Mouse (Mus musculus) layer of hippocampus, postnatal 14 days (tissue): ENCODE results near the gene Ube2b. TPM values are rescaled to one million over a fixed set of nuclear protein-coding genes. Genes with fewer than 3 reads are reported as not detected.
A peak's percentile ranks its signal among the peaks of the same experiment; 100 is the strongest.

Experiments used
- DNase-seq, 2 experiments: peaks; one replicate each; pipeline ENCODE4 v3.0.0; 2021 to 2022; ENCODE audit warnings: low spot score in 2 of 2, mixed read lengths in 1 of 2
- total RNA-seq, 2 experiments: library from RNA; stranded (reverse); gene quantifications; 2 replicates each; pipeline ENCODE4 v1.2.3; 2021

Ube2b gene
- total RNA-seq, 2 experiments from 2014 or later: 166 to 171 TPM

DNA sequence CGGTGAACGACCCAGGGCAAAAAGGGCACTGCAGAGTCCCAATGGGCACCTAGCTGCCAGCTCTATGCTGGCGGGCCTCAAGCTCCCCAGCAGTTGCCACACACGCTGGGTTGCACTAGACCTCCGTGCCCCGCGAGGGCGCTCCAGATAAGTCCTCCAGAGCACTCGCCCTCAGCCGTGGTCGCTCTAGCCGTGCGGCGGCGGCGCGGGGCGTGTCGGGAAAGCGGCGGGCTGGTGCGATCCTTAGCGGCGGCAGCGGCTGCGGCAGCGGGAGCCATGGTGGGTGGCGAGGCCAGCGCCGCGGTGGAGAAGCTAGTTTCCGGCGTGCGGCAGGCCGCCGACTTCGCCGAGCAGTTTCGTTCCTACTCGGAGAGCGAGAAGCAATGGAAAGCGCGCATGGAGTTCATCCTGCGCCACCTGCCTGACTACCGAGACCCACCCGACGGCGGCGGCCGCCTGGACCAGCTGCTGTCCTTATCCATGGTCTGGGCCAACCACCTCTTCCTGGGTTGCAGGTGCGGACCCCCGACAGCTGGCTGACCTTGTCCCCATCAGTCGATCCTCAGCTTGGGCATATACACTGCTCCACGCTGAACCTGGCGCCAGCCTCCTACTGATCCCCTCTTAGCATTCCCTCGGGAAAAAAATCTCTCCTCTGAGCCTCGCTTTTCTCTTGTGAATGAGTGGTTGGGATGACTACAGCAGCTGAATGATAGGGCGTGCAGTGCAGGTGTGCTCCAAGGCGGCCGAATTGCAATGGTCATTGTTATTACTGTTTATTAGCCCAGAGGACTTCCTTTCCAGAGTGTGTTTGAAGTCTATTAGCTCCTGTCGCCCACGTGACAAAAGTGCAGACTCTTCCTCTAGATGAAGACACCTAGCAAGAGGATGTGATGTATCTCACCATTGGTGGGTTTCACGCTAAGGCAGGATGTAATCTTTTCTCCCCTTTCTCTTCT, 32.8 kb downstream of the Ube2b start, which contains the start of gene Cdkn2aipnl:
Gene Cdkn2aipnl (plus strand): TSS at position 219 of the 959 bp plus-strand sequence.
- peak; percentile 96 to 97 for DNase-seq

DNA sequence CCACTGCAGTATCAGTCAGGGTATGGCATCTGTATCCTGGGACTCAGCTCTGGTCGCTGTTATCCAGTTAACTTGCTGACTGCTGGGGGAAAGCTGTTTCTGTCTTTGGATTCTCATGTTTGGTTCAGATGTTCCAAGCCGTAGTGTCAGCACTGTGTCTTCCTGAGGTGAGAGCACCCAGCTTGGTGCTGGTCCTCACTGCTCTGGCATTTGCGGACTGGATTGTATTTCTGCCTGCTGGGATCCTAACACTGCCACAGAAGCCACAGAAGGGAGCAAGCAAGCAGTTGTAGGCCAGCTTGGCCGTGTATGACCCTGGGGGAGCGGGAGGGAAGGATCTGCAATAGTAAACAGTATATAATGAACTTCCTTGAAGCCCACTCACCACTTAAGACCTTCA, 33.9 kb downstream of the Ube2b start:
- DNase-seq: no peak

DNA sequence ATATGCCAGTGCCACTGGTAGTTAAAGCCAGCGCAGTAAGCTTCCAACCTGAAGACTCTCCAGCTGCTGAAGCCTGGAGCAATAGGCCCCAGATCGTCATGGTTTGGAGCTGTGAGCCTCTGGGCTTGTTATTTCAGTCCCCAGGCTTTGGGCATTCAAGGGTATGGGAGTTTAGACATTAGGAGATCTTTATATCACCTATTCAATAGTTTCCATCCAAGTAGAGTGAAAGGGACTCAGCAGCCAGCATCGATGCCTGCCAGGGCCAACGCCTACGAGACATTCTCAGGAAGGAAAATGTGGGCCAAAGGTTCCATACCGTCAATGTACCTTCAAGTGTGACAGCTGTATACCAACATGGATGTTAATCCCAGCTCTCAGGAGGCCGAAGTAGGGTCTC, 38.3 kb downstream of the Ube2b start:
- no peak for DNase-seq

DNA sequence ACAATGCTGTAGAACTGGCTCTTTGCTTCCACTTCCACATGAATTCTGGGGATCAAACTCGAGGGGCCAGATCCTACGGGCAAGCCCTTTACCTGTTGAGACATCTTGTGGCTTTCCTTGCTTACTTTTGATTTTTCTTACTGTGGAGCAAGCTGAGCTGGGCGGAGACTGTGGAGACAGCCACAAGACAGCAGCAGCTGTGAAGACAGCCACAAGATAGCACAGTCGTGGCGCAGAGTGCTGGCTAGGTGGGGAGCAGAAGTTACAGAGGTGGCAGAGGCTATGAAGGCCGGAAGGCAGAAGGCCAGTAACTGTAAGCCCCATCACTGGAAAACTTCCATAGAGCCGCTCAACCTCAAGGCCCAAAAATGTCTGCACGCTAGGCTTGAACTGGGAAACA, 38.8 kb downstream of the Ube2b start:
- DNase-seq: no peak

GRCm38 (mm10) chr11:51960967-51961471, 39.5 kb downstream of the Ube2b start:
- DNase-seq: peak; percentile 31 to 65

DNA sequence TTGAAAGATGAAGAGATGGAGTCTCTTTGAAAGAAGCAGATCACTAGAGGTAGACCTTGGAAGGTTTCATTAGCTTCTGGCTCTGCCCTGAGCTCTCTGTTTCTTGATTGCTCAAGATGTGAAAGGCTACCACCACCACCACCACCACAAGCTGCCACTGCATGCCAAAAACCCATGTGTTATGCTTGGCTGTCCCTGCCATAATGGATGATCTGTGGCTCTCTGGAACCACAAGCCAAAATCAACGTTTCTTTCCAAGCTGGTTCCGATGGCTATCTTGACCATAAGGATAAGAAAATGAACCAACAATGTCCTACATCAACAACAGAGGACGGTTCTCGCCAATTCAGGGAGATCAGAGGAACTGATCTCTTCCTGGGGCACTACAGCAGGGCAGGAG, 40.5 kb downstream of the Ube2b start:
- no peak for DNase-seq

- no peak for DNase-seq
Measured at GRCm38 (mm10) chr11:51959511-51959910, 41.1 kb downstream of the Ube2b start.

GRCm38 (mm10) chr11:51957760-51958159, 42.8 kb downstream of the Ube2b start:
- no peak for DNase-seq

- no peak for DNase-seq
Measured at GRCm38 (mm10) chr11:51956112-51956511, 44.5 kb downstream of the Ube2b start.

- DNase-seq: no peak
Measured at GRCm38 (mm10) chr11:51951861-51952420, 48.6 kb downstream of the Ube2b start.

DNA sequence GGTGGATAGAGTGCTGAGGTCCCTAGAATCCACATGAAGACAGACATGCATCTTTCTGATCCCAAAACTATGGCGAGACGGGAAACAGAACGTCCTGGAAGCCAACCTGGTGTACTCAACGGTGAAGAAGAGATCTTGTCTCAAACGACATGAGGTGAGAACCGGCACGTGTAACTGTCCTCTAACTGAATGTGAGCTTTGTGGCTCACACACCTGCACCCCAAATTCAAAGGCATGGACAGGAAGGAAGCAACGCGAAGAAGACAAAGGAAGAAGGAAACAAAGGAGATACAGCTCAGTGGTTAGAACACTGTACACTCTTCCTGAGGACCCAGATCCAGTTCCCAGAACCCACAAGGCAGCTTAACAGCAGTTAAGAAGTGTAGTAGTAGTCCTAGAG, 50.6 kb downstream of the Ube2b start:
- no peak for DNase-seq

- DNase-seq: no peak
Measured at GRCm38 (mm10) chr11:51949155-51949840, 51.3 kb downstream of the Ube2b start.

- no peak for DNase-seq
Measured at GRCm38 (mm10) chr11:51946144-51946543, 54.4 kb downstream of the Ube2b start.

DNA sequence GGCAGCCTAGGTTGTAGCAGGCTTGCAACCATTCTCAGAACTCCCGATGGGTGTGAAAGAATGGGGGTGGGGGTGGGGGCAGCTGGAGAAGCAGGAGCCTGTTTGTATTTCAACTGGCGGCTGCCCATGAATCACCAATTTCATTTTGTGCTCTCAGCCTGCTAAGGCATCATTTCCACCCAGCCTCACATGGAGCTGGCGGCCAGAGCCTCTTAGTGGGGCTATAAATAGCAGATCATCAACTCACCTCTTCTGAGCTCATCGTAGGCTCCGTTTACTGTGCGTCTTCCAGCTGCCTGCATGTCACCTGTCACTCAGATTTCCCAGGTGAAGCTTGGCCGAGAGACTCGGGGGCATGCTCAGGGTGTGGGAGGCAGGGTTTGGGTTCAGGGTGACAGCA, 55.0 kb downstream of the Ube2b start:
- peak; percentile 22 to 40 for DNase-seq

DNA sequence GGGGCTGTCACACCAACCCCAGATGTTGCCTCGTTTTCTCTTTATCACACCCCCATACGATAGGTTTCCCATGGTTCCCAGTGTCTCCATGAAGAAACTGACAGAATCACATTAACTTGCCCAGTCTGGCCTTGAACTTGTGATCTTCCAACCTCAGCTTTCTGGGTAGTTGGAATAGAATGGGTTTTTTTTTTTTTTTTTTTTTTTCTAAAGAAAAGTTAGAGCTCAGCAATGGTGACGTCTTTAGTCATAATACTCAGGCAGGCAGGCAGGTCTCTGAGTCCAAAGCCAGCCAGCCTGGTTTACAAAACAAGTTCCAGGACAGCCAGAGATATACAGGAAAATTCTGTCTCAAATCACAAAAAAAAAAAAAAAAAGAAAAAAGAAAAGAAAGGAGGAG, 56.3 kb downstream of the Ube2b start:
- DNase-seq: no peak

DNA sequence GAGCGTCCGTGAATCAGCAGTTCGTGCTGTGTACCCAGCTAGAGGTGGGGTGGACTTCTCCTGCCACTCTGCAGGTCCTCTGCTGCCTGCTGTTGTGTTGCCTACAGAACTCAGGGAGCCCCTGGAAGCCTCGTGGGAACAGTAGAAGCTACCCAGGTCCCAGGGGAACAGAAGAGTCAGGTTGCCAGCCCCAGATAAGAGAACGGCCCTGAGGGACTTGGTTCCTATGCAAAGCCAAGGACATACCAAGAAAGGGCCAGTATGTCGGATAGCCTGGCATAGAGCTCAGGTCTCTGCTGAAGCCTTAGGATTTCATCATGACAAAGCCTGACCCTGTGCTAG, 57.1 kb downstream of the Ube2b start:
- no peak for DNase-seq

- peak in 1 of 2 experiments; percentile 18 for DNase-seq
Measured at GRCm38 (mm10) chr11:51942602-51943499, 57.7 kb downstream of the Ube2b start.

DNA sequence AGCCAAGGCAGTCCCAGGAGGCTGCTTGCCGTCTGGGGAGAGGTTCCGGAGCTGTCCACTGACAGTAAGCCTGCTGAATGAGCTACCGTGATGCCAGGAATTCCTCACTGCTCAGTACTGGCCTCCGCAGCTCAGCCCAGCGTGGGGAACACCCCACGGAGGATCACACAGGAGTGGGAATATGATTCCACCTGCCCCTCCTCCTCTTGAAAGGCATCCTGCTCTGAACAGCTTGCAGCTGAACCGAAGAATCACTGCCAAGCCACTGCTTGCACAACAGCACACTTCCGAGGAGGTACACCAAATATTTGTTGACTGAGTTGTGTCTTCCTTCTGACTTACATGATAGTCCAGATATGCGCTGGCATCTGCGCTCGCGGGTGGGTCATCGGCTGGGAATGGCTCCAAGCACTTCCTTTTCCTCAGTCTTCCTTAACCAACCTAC, 60.0 kb downstream of the Ube2b start:
- peak; percentile 14 to 22 for DNase-seq

GRCm38 (mm10) chr11:51939590-51939955, 61.0 kb downstream of the Ube2b start:
- DNase-seq: no peak

- DNase-seq: no peak
Measured at GRCm38 (mm10) chr11:51938817-51939589, 61.6 kb downstream of the Ube2b start.
